8 mouse cellular contexts compared by ENCODE assay signal in the genomic region with DNA sequence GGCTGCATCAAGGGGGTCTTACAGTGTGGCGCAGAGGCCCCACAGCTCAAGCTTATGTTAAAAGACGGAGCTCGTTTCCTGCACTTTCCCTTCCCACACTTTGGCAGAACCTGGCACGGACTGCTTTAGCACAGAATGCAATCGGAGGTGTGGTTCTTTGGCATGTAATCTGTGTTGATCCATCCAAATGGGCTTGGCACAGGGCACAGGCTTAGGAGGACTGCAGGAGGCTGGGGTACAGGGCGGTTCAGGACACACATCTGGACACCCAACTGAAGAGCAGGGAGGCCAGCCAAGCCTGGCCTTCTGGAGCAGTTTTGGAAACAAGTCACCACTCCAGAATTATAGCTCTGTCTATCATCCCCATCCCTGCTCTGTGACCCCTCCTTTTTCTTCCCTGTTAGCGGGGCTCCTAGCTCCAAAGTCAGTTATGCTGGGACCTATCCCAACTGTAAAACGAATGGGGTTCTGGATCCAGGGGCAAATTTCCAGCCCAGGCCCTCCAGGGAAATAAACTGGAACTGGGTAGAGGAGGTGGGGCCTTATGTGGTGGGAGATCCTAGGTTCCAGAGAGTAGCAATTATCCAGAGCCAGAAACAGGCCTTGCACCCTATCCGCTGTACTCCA. TPM values are rescaled to one million over a fixed set of nuclear protein-coding genes. Genes with fewer than 3 reads are reported as not detected.
DNase-seq lines count a peak whose midpoint lies in the region; ATAC-seq and TF ChIP-seq lines count a peak whose summit lies in the region.

No protein-coding gene starts in this region.

- no peak overlapping the region for H3K9ac ChIP-seq in forebrain, embryonic 12.5 days
- no peak overlapping the region for H3K9ac ChIP-seq in forebrain, embryonic 11.5 days (ENCODE audit: low read length)
- no peak overlapping the region; the same call in 1 of the 2 replicates for H3K9ac ChIP-seq in stomach, embryonic 16.5 days (ENCODE audit: low read length)

- H3K9me3 ChIP-seq in forebrain, embryonic 12.5 days, result no peaks in the 10 kb centered on the region
- no peaks in the 10 kb centered on the region for H3K9me3 ChIP-seq in forebrain, embryonic 11.5 days (ENCODE audit: control insufficient read depth, low read length)
- H3K9me3 ChIP-seq in E14TG2a.4 (ENCODE audit: low read length), result no peaks in the 10 kb centered on the region
- no peaks in the 10 kb centered on the region for H3K9me3 ChIP-seq in stomach, embryonic 16.5 days (replicated peaks; ENCODE audit: control insufficient read depth, low read length)

- peaks cover 24% of the 10 kb centered on the region for H3K4me1 ChIP-seq in forebrain, embryonic 12.5 days
- peaks cover 7% of the 10 kb centered on the region; the same call in 1 of the 2 replicates for H3K4me1 ChIP-seq in forebrain, embryonic 11.5 days (replicated peaks; ENCODE audit: control insufficient read depth, insufficient read depth, low read length)
- peaks cover 50% of the 10 kb centered on the region for H3K4me1 ChIP-seq in E14TG2a.4 (replicated peaks; ENCODE audit: low read depth, low read length)
- H3K4me1 ChIP-seq in stomach, embryonic 16.5 days (ENCODE audit: control insufficient read depth, insufficient read depth, low read length), result peaks cover 11% of the 10 kb centered on the region
- no peaks in the 10 kb centered on the region for H3K4me1 ChIP-seq in kidney, adult 2 months (ENCODE audit: control insufficient read depth, insufficient read depth, low read length)

- no peaks in the 10 kb centered on the region for H3K36me3 ChIP-seq in forebrain, embryonic 12.5 days (replicated peaks)
- no peaks in the 10 kb centered on the region for H3K36me3 ChIP-seq in forebrain, embryonic 11.5 days (ENCODE audit: control insufficient read depth, insufficient read depth, low read length)
- no peaks in the 10 kb centered on the region for H3K36me3 ChIP-seq in E14TG2a.4 (ENCODE audit: insufficient read depth, low read length)
- no peaks in the 10 kb centered on the region for H3K36me3 ChIP-seq in stomach, embryonic 16.5 days (ENCODE audit: control insufficient read depth, insufficient read depth, low read length)
- no peaks in the 10 kb centered on the region for H3K36me3 ChIP-seq in kidney, adult 2 months (ENCODE audit: control insufficient read depth, insufficient read depth, low read length)

- no peak for ATAC-seq in forebrain, embryonic 12.5 days (ENCODE audit: low FRiP score)
- no peak for ATAC-seq in forebrain, embryonic 11.5 days (replicated peaks; ENCODE audit: low FRiP score)
- peak; percentile 63 for ATAC-seq in stomach, embryonic 16.5 days (ENCODE audit: insufficient read depth, low FRiP score)

- peaks cover 19% of the 10 kb centered on the region; the same call in 1 of the 2 replicates for H3K27me3 ChIP-seq in forebrain, embryonic 12.5 days
- H3K27me3 ChIP-seq in forebrain, embryonic 11.5 days (ENCODE audit: control insufficient read depth, insufficient read depth, low read length), result no peaks in the 10 kb centered on the region
- peaks cover 61% of the 10 kb centered on the region for H3K27me3 ChIP-seq in E14TG2a.4 (ENCODE audit: insufficient read depth, low read length)
- H3K27me3 ChIP-seq in stomach, embryonic 16.5 days (ENCODE audit: control insufficient read depth, insufficient read depth, low read length), result no peaks in the 10 kb centered on the region
- no peaks in the 10 kb centered on the region for H3K27me3 ChIP-seq in kidney, adult 2 months (replicated peaks; ENCODE audit: control insufficient read depth, insufficient read depth, low read length)

- TF ChIP-seq CTCF in E14TG2a.4 (conservative IDR thresholded peaks at IDR 0.05; ENCODE audit: low read length), result no peak
- no peak for TF ChIP-seq CTCF in kidney, adult 2 months (conservative IDR thresholded peaks at IDR 0.05; ENCODE audit: insufficient read depth, insufficient read length, low read depth, low read length)

- no peak for TF ChIP-seq POLR2A in kidney, adult 2 months (IDR thresholded peaks at IDR 0.05; ENCODE audit: low read depth, low read length)

- no peak overlapping the region for H3K4me3 ChIP-seq in forebrain, embryonic 12.5 days (replicated peaks)
- H3K4me3 ChIP-seq in forebrain, embryonic 11.5 days (ENCODE audit: low read depth, low read length), result no peak overlapping the region
- H3K4me3 ChIP-seq in E14TG2a.4 (replicated peaks; ENCODE audit: low read length), result peak overlapping the region; percentile 57; the same call in 1 of the 2 replicates
- H3K4me3 ChIP-seq in stomach, embryonic 16.5 days (replicated peaks; ENCODE audit: low read length), result no peak overlapping the region
- H3K4me3 ChIP-seq in kidney, adult 2 months (ENCODE audit: insufficient read depth, low read depth, low read length), result no peak overlapping the region

- WGBS in forebrain, embryonic 12.5 days, result 72% methylated on average over 9 of the region's 9 CpGs
- WGBS in forebrain, embryonic 11.5 days, result 84% methylated on average over 9 of the region's 9 CpGs
- WGBS in stomach, embryonic 16.5 days, result 56% methylated on average over 9 of the region's 9 CpGs
- 80% methylated on average over 9 of the region's 9 CpGs for WGBS in kidney, adult 2 months

- H3K4me2 ChIP-seq in forebrain, embryonic 12.5 days, result no peak overlapping the region
- H3K4me2 ChIP-seq in forebrain, embryonic 11.5 days (ENCODE audit: low read depth, low read length, severe bottlenecking), result no peak overlapping the region
- H3K4me2 ChIP-seq in stomach, embryonic 16.5 days (ENCODE audit: low read depth, low read length), result no peak overlapping the region

- no peak for DNase-seq in forebrain, embryonic 11.5 days (ENCODE audit: low spot score)
- DNase-seq in fibroblast of lung, adult 2 months (ENCODE audit: low read depth), result peak; percentile 20
- DNase-seq in layer of hippocampus, adult 18-20 months (ENCODE audit: low spot score in 2 of 2), result peak; percentile 64 to 73
- no peak for DNase-seq in kidney, adult 2 months
- no peak for DNase-seq in kidney, postnatal 10 days

- peak overlapping the region; percentile 47; the same call in 1 of the 2 replicates for H3K27ac ChIP-seq in forebrain, embryonic 12.5 days
- no peak overlapping the region for H3K27ac ChIP-seq in forebrain, embryonic 11.5 days (ENCODE audit: low read depth, low read length)
- H3K27ac ChIP-seq in stomach, embryonic 16.5 days (ENCODE audit: low read length), result peak overlapping the region; percentile 64
- H3K27ac ChIP-seq in kidney, adult 2 months (ENCODE audit: insufficient read depth, low read depth, low read length), result no peak overlapping the region

RNA-seq across cellular contexts. Expression of a gene that starts 5.2 kb away (rescaled TPM):
- 7.2 and 7.7 TPM in 2 replicates for polyA plus RNA-seq in forebrain, embryonic 12.5 days (2016; fragmentation: Nextera tagmentation; extraction: Ambion mirVana)
- polyA plus RNA-seq in forebrain, embryonic 11.5 days (2014; fragmentation: Nextera tagmentation; extraction: Ambion mirVana), result 1.3 TPM in 2 replicates
- total RNA-seq in layer of hippocampus, adult 18-20 months (2021), result 100 to 1,000 TPM; 449 to 457 TPM
- 2.2 and 2.4 TPM in 2 replicates for polyA plus RNA-seq in stomach, embryonic 16.5 days (2015; fragmentation: Nextera tagmentation; extraction: Ambion mirVana)
- polyA plus RNA-seq in kidney, adult 2 months (2012; rRNA removed), result 0.08 and 0.10 TPM in 2 replicates

RNA-seq across cellular contexts. Expression of a gene that starts 36.5 kb away (rescaled TPM):
- 66.9 and 69.4 TPM in 2 replicates for polyA plus RNA-seq in forebrain, embryonic 12.5 days (2016; fragmentation: Nextera tagmentation; extraction: Ambion mirVana)
- polyA plus RNA-seq in forebrain, embryonic 11.5 days (2014; fragmentation: Nextera tagmentation; extraction: Ambion mirVana), result 66.1 and 71.9 TPM in 2 replicates
- 1 to 10 TPM; 4.3 to 4.8 TPM for total RNA-seq in layer of hippocampus, adult 18-20 months (2021)
- polyA plus RNA-seq in stomach, embryonic 16.5 days (2015; fragmentation: Nextera tagmentation; extraction: Ambion mirVana), result 402 and 454 TPM in 2 replicates
- 12.0 and 21.3 TPM in 2 replicates for polyA plus RNA-seq in kidney, adult 2 months (2012; rRNA removed)

RNA-seq across cellular contexts. Expression of a gene that starts 45.5 kb away (rescaled TPM):
- polyA plus RNA-seq in forebrain, embryonic 12.5 days (2016; fragmentation: Nextera tagmentation; extraction: Ambion mirVana), result 93.4 and 95.7 TPM in 2 replicates
- 80.1 and 81.6 TPM in 2 replicates for polyA plus RNA-seq in forebrain, embryonic 11.5 days (2014; fragmentation: Nextera tagmentation; extraction: Ambion mirVana)
- total RNA-seq in layer of hippocampus, adult 18-20 months (2021), result 10 to 100 TPM; 26.6 to 27.4 TPM
- polyA plus RNA-seq in stomach, embryonic 16.5 days (2015; fragmentation: Nextera tagmentation; extraction: Ambion mirVana), result 41.0 and 48.8 TPM in 2 replicates
- 13.8 and 15.4 TPM in 2 replicates for polyA plus RNA-seq in kidney, adult 2 months (2012; rRNA removed)

RNA-seq across cellular contexts. Expression of a gene that starts 56.2 kb away (rescaled TPM):
- polyA plus RNA-seq in forebrain, embryonic 12.5 days (2016; fragmentation: Nextera tagmentation; extraction: Ambion mirVana), result 34.6 and 35.6 TPM in 2 replicates
- 41.7 and 46.0 TPM in 2 replicates for polyA plus RNA-seq in forebrain, embryonic 11.5 days (2014; fragmentation: Nextera tagmentation; extraction: Ambion mirVana)
- 10 to 100 TPM; 37.4 to 49.3 TPM for total RNA-seq in layer of hippocampus, adult 18-20 months (2021)
- 21.9 and 24.3 TPM in 2 replicates for polyA plus RNA-seq in stomach, embryonic 16.5 days (2015; fragmentation: Nextera tagmentation; extraction: Ambion mirVana)
- polyA plus RNA-seq in kidney, adult 2 months (2012; rRNA removed), result 42.7 and 43.3 TPM in 2 replicates

Comparison
In these comparisons a context has a peak if more than half of its experiments do, and no peak if none do; other contexts are left out.
1. H3K27ac ChIP-seq: peak in forebrain, embryonic 12.5 days (single experiment) and stomach, embryonic 16.5 days (single experiment); none in forebrain, embryonic 11.5 days (single experiment) and kidney, adult 2 months (single experiment).
2. DNase-seq: peak in fibroblast of lung, adult 2 months (single experiment) and layer of hippocampus, adult 18-20 months (2 of 2); none in forebrain, embryonic 11.5 days (single experiment), kidney, adult 2 months (single experiment) and kidney, postnatal 10 days (single experiment).